Mouse (Mus musculus): ENCODE data around the gene Cpne7. TPM values are rescaled to one million over a fixed set of nuclear protein-coding genes. Genes with fewer than 3 reads are reported as not detected.
A peak's percentile ranks its signal among the peaks of the same experiment; 100 is the strongest.

Cpne7 gene
- polyA plus RNA-seq, 1 experiment from 2014 or later: 4.5 TPM

DNA sequence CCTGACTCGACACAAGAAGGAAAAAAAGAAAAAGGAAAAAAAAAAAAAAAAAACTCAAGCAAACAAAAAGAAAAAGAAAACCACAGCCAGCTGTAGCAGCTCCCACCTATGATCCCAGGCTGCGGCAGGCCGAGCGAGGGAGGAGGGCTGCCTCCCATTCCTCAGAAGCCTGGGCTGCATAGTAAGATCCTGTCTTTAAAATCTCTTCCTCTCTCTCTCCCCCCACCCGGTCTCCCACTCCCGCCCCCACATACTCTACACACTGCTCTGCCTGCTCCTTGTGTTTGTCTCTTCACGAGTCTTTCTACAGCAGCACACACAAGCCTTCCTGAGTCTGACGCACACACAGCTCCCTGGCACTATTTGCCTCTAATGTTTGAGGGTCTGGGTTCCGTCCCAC is 4.9 kb downstream of the Cpne7 start:
- no peaks in the 10 kb centered on the region for H3K36me3 ChIP-seq
- H3K9me3 ChIP-seq: no peaks in the 10 kb centered on the region
- 77% methylated on average over 9 of the region's 9 CpGs for WGBS
- no peak for ATAC-seq (ENCODE audit: low FRiP score, low read depth)
- no peak overlapping the region for H3K9ac ChIP-seq
- H3K4me3 ChIP-seq: no peak overlapping the region
- no peak overlapping the region for H3K4me2 ChIP-seq
- peaks cover 10% of the 10 kb centered on the region for H3K4me1 ChIP-seq (replicated peaks)
- H3K27ac ChIP-seq (replicated peaks): no peak overlapping the region
- H3K27me3 ChIP-seq: peaks cover 35% of the 10 kb centered on the region

DNA sequence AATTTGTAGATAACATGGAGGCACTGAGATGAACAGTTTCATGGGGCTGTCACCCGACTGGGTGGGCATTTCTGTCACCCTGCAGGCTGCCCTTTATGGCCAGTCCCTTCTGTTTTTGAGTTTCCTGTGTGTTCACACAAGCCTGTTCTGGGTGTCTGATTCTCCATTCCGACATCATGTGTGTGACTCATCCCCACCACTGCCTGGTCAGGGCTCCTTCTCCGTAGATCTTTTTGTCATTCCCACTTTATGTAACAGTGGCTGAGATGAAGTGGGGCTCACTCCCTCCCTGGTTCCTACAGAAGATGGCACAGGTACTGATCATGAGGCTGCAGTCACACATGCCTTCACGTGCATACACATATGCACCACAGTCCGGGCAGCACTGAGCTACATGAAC is 5.5 kb downstream of the Cpne7 start:
- H3K4me2 ChIP-seq: no peak overlapping the region
- no peaks in the 10 kb centered on the region for H3K9me3 ChIP-seq
- peaks cover 29% of the 10 kb centered on the region for H3K27me3 ChIP-seq
- no peak for ATAC-seq (ENCODE audit: low FRiP score, low read depth)
- no peak overlapping the region for H3K27ac ChIP-seq (replicated peaks)
- H3K4me1 ChIP-seq (replicated peaks): peaks cover 4% of the 10 kb centered on the region
- H3K4me3 ChIP-seq: no peak overlapping the region
- WGBS: 86% methylated on average over 5 of the region's 5 CpGs
- H3K9ac ChIP-seq: no peak overlapping the region
- H3K36me3 ChIP-seq: no peaks in the 10 kb centered on the region

DNA sequence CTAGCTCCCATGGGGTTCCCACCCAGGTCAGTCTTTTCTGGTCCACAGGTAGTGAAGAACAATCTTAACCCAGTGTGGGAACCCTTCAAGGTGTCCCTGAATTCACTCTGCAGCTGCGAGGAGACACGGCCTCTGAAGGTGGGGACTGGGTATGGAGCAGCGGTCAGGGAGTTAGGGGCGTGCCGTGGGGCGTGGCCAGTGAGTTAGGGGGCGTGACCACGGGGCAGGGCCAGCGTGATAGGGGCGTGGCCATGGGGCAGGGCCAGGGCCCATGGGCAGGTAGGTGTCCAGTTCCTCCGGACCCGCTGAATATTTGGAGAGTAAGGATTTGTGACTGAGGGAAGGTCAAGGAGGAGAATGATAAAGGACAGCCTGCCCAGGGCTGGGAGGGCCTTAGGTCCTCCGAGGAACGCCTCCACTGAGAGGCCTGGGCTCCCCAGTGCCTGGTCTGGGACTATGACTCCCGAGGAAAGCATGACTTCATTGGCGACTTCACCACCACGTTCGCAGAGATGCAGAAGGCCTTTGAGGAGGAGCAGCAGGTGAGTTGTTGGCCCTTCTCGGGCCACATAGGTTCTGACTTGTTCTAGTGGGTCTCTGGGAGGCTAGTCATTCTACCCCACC is 9.1 kb downstream of the Cpne7 start:
- 6% methylated on average over 19 of the region's 19 CpGs for WGBS
- H3K36me3 ChIP-seq: no peaks in the 10 kb centered on the region
- H3K9ac ChIP-seq: no peak overlapping the region
- ATAC-seq (ENCODE audit: low FRiP score, low read depth): peak; percentile 27; the same call in 1 of the 2 replicates
- no peak overlapping the region for H3K4me2 ChIP-seq
- no peaks in the 10 kb centered on the region for H3K9me3 ChIP-seq
- H3K27ac ChIP-seq (replicated peaks): no peak overlapping the region
- no peak overlapping the region for H3K4me3 ChIP-seq
- peaks cover 7% of the 10 kb centered on the region for H3K27me3 ChIP-seq
- H3K4me1 ChIP-seq (replicated peaks): no peaks in the 10 kb centered on the region

DNA sequence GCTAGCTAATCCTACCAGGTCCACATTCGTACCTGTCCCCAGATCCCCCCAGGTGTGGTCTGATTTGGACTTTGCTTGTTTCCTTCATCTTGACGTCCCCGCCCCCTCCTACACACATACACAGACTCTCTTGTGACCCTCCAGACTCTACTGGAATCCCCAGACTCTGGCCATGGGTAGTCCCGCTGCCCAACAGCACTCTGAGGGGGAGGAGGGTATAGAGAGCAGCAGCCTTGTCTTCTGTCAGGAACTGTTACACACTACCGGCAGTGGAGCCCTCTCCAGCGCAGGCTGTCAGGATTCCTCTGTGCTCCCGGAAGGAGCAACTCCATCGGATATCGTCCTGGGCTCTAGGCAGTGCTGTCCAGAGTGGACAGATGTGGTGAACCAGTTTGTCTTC is 13.9 kb downstream of the Cpne7 start:
- H3K9ac ChIP-seq: no peak overlapping the region
- H3K4me3 ChIP-seq: no peak overlapping the region
- ATAC-seq (ENCODE audit: low FRiP score, low read depth): no peak
- H3K4me2 ChIP-seq: no peak overlapping the region
- H3K27ac ChIP-seq (replicated peaks): no peak overlapping the region
- peaks cover 18% of the 10 kb centered on the region for H3K4me1 ChIP-seq (replicated peaks)
- 76% methylated on average over 9 of the region's 9 CpGs for WGBS
- no peaks in the 10 kb centered on the region for H3K9me3 ChIP-seq
- peaks cover 7% of the 10 kb centered on the region for H3K27me3 ChIP-seq
- H3K36me3 ChIP-seq: no peaks in the 10 kb centered on the region

DNA sequence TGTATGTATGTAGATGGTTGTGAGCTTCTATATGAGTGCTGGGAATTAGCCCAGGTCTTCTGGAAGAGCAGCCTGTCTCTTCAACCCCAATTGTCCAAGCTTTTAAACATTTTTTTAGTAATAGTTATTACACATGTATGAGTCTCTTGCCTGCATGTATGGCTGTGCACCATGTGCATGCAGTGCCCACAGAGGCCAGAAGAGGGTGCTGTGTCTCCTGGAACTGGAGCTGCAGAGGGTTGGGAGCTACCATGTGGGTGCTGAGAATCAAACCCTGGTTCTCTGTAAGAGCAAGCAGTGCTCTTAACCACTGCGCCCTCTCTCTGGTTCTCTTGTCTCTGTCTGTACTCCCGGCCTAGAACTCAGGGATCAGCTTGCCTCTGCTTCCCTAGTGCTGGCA is 15.8 kb downstream of the Cpne7 start:
- Histone ChIP-seq H3K4me3 (no peak overlapping the region), H3K36me3 (no peaks in the 10 kb centered on the region), H3K9ac (no peak overlapping the region), H3K27me3 (no peaks in the 10 kb centered on the region), H3K9me3 (no peaks in the 10 kb centered on the region), H3K4me2 (no peak overlapping the region), H3K27ac (replicated peaks) (no peak overlapping the region), H3K4me1 (replicated peaks) (peaks cover 25% of the 10 kb centered on the region)
- 95% methylated on average over 2 of the region's 2 CpGs for WGBS
- ATAC-seq (ENCODE audit: low FRiP score, low read depth): no peak

DNA sequence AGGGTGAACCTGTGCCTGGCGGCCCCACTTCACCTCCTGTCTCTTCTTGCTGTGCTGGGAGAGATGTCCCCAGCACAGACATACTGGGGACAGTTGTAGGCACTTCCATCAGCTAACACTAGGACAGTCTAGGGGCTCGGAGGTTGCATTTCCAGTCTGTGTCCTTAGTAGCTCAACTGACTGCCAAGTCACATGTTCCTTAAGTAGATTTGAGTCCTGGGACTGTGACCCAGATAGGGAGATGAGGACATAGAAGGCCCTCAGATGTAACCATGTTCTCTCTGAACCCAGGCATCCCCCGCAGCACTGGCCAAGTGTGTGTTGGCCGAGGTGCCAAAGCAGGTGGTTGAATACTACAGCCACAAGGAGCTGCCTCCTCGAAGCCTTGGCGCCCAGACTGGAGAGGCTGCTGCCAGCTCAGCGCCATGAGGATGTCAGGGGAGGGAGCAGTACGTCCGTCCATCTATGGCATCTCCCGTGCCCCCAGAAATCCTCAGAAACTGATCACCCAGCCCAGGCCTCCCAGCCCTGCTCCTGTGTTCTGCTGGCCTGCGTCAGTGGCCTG is 17.1 kb downstream of the Cpne7 start:
- no peak overlapping the region for H3K4me2 ChIP-seq
- H3K36me3 ChIP-seq: no peaks in the 10 kb centered on the region
- no peak overlapping the region for H3K27ac ChIP-seq (replicated peaks)
- H3K4me3 ChIP-seq: no peak overlapping the region
- H3K9me3 ChIP-seq: no peaks in the 10 kb centered on the region
- WGBS: 77% methylated on average over 11 of the region's 11 CpGs
- peaks cover 30% of the 10 kb centered on the region for H3K4me1 ChIP-seq (replicated peaks)
- no peak for ATAC-seq (ENCODE audit: low FRiP score, low read depth)
- no peaks in the 10 kb centered on the region for H3K27me3 ChIP-seq
- H3K9ac ChIP-seq: no peak overlapping the region

DNA sequence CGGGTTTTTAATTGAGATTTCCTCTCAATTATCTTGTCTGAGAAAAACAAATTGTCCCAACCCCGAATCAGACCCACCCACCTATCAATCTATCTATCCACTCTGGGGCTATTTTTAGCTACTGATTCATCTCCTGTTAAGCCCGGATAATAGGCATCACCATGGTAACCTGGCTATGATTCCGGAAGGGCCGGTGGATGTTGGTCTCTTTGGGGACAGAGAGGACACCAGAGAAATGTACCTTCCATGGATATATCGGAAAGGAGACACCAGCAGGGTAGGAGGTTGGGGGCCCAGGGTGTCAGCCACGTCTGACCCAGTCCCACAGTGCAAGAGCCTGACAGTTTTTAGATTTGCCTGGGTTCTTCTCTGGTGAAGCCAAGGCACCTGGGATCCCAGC is 18.2 kb downstream of the Cpne7 start:
- Histone ChIP-seq H3K4me3 (no peak overlapping the region), H3K27ac (replicated peaks) (peak overlapping the region; percentile 73), H3K9ac (no peak overlapping the region), H3K27me3 (no peaks in the 10 kb centered on the region), H3K9me3 (no peaks in the 10 kb centered on the region), H3K36me3 (no peaks in the 10 kb centered on the region), H3K4me2 (peak overlapping the region; percentile 34), H3K4me1 (replicated peaks) (peaks cover 30% of the 10 kb centered on the region)
- ATAC-seq (ENCODE audit: low FRiP score, low read depth): peak; percentile 53; the same call in 1 of the 2 replicates
- 9% methylated on average over 7 of the region's 7 CpGs for WGBS

DNA sequence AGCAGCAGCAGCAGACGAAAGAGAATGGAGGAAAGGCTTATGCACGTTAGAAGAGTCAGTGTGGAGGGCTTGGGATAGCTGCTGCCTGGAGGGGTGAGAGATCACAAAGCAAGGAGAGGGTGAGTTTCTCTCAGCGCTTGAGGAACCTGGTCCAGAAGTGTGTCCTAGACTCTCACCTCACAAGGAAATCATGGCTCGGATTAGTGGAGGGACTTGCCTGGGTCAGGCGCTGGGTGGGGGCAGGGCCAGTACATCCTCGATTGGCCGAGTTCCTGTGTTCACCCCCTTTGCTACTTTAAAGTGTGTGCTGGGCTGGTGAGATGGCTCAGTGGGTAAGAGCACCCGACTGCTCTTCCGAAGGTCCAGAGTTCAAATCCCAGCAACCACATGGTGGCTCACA is 18.6 kb downstream of the Cpne7 start:
- Histone ChIP-seq H3K4me1 (replicated peaks) (peaks cover 30% of the 10 kb centered on the region), H3K27ac (replicated peaks) (peak overlapping the region; percentile 73), H3K4me3 (no peak overlapping the region), H3K4me2 (peak overlapping the region; percentile 34), H3K27me3 (no peaks in the 10 kb centered on the region), H3K36me3 (no peaks in the 10 kb centered on the region), H3K9ac (no peak overlapping the region), H3K9me3 (no peaks in the 10 kb centered on the region)
- peak; percentile 37; the same call in 1 of the 2 replicates for ATAC-seq (ENCODE audit: low FRiP score, low read depth)
- 36% methylated on average over 9 of the region's 9 CpGs for WGBS

DNA sequence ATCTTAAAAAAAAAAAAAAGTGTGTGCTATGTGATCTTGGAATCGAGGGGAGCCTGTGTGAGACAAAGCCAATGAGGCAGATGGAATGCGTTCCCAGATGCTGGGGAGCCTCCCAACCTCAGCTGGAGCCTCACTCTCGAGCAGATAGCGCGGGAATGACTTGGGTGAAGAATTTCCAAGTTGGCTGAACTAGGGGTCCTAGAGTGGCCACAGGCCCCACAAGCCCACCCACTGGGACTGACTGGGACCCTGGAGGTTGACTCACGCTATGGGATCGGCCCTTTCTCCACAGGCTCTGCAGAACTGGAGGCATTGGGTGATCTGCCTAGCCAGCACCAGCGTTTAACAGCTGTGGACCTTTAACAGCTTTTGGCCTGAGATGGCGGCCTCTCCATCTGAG is 19.1 kb downstream of the Cpne7 start:
- Histone ChIP-seq H3K9me3 (no peaks in the 10 kb centered on the region), H3K27me3 (no peaks in the 10 kb centered on the region), H3K27ac (replicated peaks) (no peak overlapping the region), H3K36me3 (no peaks in the 10 kb centered on the region), H3K4me2 (no peak overlapping the region), H3K4me3 (no peak overlapping the region), H3K4me1 (replicated peaks) (peaks cover 30% of the 10 kb centered on the region), H3K9ac (no peak overlapping the region)
- no peak for ATAC-seq (ENCODE audit: low FRiP score, low read depth)
- WGBS: 82% methylated on average over 9 of the region's 9 CpGs

DNA sequence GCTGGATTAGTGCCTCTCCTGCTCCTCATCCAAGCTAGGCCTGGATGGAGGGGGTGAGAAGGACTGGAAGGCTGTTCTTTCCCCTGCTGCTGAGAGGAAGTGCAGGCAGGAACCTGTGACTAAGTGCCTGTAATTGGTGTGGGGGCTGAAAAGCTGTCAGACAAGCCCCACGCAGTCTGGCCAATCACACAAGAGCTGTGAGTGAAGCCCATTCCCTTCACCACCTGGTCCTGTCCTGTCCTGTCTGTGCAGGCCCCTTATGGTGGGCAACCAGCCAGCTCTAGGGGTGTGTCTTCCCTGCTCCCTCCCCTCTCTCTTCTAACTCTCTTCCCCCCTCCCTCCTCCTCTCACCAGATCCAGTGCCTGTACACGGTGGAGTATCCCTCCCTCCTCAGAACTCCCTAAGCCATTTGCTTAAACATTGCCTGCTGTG is 20.5 kb downstream of the Cpne7 start:
- Histone ChIP-seq H3K27me3 (no peaks in the 10 kb centered on the region), H3K9ac (no peak overlapping the region), H3K27ac (replicated peaks) (0 out of 2 replicates have a peak overlapping the region, but pooled peaks have one; percentile 31), H3K4me3 (no peak overlapping the region), H3K9me3 (no peaks in the 10 kb centered on the region), H3K36me3 (no peaks in the 10 kb centered on the region), H3K4me2 (no peak overlapping the region), H3K4me1 (replicated peaks) (peaks cover 30% of the 10 kb centered on the region)
- ATAC-seq (ENCODE audit: low FRiP score, low read depth): peak; percentile 67
- WGBS: 9% methylated on average over 2 of the region's 2 CpGs

DNA sequence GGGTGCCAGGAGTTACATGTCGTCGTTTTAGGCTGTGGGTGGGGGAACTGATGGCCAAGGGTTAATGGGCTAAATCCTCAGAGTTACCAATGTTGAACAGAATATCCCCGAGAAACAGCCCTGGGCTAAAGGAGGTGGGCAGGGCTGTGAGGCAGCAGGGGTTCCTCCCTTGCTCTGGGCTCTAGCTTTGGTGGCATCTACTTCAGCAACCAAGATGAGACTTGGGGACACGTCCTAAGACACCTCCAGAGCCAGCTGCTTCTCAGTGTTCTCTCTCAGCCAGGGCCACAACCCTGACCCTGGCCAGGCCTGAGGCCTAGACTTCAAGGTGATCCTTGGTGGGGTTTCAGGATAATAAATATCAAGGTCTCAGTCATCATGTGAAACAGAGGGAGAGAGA is 21.6 kb downstream of the Cpne7 start:
- Histone ChIP-seq H3K9ac (no peak overlapping the region), H3K4me3 (no peak overlapping the region), H3K4me2 (no peak overlapping the region), H3K36me3 (no peaks in the 10 kb centered on the region), H3K27me3 (no peaks in the 10 kb centered on the region), H3K9me3 (no peaks in the 10 kb centered on the region), H3K27ac (replicated peaks) (no peak overlapping the region), H3K4me1 (replicated peaks) (peaks cover 30% of the 10 kb centered on the region)
- no peak for ATAC-seq (ENCODE audit: low FRiP score, low read depth)
- 64% methylated on average over 4 of the region's 4 CpGs for WGBS

DNA sequence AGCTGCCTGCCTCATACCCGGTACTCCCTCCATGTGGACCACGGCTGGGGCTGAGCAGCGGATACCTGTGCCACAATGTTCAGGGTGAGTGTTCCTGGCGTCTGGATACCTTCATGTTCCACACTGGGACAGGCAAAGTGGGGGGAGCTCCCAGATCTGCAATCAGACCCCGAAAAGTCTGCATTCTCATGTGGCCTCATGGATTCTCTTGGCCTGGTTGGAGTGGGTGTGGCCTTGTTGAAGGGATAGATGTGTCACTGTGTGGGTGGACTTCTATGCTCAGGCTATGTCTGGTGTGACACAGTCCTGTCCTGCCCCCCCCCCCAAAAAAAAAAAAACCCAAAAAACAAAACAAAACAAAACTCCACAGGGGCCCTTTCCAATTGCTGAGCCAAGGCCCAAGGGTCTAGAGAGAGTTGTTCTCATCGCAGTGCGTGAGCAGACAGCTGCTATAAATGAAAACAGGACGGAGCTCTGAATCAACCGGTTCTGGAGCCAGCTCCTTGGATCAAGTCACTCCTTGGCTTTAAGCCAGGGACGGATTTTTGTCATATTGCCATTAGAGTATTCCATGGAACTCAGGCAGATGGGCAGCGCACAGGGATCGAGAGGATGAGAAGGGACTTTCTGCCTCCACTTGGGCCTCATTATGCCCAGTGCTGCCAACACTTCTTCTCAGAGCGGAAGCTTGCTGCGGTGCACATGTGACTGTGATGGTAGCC is 24.7 kb downstream of the Cpne7 start:
- WGBS: 72% methylated on average over 14 of the region's 14 CpGs
- H3K9me3 ChIP-seq: no peaks in the 10 kb centered on the region
- peaks cover 12% of the 10 kb centered on the region for H3K4me1 ChIP-seq (replicated peaks)
- ATAC-seq (ENCODE audit: low FRiP score, low read depth): no peak
- no peak overlapping the region for H3K9ac ChIP-seq
- H3K27me3 ChIP-seq: no peaks in the 10 kb centered on the region
- no peak overlapping the region for H3K4me2 ChIP-seq
- H3K36me3 ChIP-seq: no peaks in the 10 kb centered on the region
- H3K4me3 ChIP-seq: no peak overlapping the region
- H3K27ac ChIP-seq (replicated peaks): 0 out of 2 replicates have a peak overlapping the region, but pooled peaks have one; percentile 47
